Mouse (Mus musculus) T-helper 2 cell (primary cell): ENCODE measurements at regions not wholly inside any gene's neighbourhood (a gene's known extent, or its start where the extent isn't known, plus 50 kb on each side); places are given as distances from the start of the nearest gene placed in this dataset.

Experiments used
- in situ Hi-C: fragments of 300-600 bp; cut with MboI, MseI; formaldehyde crosslinking; loops from one replicate; pipeline ENCODE4 v1.15.1; 2025; ENCODE audit warnings: high pct_unique_total_duplicates

DNA sequence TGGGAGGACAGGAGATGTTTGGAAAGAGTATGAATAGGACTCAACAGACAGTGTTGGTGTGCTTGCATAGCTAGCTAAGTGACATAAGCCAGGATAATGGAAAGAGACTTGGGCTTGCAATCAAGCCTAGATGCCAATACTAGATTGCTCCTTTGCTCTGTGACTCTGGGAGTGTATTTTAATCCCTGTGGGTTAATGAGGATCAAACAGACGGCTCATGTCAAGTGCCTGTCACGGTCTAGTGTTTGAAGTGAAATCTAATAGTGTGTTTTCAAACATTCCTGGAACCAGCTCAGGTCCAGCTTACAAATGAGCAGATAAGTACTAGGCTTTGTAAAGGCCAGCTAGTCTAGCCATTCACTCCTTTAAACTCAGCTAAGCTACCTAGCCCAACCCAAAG lies 64.1 kb upstream of the Ranbp3l start:
- in situ Hi-C loops = no loop called here

DNA sequence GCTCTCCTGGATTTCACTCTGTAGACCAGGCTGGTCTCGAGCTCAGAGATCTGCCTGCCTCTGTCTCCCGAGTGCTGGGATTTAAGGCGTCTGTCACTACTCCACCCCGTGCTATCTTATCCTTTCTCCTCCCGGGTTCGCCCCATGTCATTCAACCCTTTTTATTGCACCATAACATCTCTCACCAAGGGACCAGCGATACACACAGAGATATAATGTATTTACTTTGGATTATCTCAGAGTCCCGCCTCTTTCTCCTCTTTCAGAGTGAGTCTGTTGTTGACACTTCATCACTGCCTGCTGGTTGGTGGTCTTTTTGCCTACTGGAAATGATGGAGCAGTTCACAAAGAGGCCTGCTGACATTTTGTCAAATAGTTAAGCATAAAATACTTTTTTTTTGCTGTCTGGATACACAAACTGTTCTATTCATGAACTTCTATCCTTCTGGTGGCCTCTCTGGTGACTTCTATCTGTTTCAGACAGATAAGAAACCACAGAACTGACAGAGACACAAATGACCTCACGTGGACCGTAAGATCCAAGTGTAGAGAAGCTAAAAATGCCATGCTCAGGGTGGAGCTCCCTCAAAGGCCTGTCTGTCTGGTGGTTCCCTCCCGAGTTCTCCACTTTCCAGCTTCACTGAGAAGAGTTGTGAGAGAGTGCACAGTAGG lies 70.1 kb upstream of the Ranbp3l start:
- in situ Hi-C loops = no loop called here

DNA sequence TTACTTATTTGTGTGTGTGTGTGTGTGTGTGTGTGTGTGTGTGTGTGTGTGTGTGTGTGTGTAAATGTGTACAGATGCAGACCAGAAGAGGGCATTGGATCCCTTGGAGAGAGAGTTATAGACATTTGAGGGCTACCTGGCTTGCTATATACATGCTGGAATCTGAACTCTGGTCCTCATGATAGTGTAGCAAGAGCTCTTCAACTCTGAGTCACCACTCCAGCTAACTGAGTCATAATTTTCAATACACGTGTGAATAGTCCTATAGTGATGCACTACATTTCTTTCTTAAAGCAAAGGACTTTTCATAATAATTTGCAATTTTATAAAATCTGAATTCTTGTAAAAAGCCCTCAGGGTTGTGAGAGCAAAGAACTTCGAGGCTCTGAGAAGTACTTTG lies 70.9 kb upstream of the Ranbp3l start:
- in situ Hi-C loops = no loop called here

DNA sequence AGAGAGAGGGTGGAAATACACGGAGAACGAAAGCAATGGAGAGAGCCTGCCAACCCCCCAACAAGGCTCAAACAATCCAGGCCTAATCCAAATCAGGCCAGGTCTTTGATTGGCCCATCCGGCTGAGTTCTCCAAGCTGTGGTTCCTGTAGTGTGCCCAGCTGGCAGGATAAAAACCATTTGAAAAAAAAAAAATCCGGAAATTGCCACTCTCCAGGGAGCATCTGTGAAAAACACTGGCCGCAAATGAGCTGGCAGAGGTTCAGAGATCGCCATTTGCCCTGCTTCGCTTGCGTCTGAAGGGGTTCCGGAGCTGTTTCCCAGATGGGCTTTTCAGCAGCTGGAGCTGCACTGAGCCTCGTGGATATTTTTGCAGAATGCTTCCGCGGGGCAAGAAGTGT lies 71.4 kb upstream of the Ranbp3l start:
- in situ Hi-C loops = no loop called here

DNA sequence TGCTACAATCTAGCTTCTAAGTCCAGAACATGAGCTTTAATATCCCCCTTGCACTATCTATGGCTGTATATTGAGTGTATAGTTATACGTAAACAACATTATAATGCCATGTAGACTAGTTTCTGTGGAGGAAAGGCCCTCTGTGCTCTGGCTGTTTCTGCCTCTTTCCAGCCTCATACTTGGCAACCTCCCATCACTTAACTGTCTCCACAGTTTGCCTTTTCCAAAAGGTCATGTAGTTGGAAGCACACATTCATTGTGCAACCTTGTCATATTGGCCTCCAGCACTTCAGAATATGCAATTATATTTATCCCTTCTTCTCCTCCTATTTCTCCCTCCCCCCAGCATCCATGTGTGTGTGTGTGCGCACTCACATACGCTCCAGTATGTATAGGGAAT lies 82.2 kb upstream of the Ranbp3l start:
- in situ Hi-C loops = no loop called here

DNA sequence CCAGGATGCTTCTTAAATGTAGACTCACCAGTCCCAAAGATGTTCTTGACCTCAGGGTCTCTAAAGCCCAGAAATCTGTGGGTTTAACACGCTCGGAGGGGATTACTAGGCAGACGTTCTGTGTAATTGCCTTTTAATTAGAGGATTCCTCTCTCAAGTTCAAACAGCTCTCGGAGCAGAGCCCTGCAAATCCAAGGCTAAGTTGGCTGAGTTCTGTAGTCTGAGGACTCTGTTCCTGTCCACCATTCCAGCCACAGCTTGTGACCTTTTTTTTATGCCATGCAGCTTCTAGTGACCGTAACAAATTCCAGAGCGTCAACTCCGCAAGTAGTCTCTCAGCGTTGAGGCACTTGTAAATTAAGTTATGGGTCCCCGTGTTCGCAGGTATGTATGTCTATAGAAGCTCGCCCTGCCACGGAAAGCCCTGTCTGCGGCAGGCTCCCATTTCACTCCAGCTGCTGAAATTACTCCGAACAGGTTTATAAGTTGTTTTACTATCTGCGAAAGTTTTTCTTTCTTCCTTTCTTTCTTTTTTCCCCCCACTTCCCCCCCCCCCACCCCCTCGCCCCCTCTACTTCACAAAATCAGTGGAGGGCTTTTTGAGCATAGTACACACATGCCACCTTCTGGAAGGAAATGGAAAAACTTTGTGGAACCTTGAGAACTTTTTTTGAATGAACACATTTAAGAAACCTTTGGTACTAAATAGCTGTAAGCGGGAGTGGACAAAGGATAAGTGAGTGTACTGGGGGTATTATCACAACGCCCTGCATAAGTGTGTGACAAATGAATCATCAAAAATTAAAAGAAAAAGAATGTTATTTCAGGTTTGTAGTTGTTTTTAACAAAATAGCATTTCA lies 82.9 kb upstream of the Ranbp3l start:
- in situ Hi-C loops = no loop called here

DNA sequence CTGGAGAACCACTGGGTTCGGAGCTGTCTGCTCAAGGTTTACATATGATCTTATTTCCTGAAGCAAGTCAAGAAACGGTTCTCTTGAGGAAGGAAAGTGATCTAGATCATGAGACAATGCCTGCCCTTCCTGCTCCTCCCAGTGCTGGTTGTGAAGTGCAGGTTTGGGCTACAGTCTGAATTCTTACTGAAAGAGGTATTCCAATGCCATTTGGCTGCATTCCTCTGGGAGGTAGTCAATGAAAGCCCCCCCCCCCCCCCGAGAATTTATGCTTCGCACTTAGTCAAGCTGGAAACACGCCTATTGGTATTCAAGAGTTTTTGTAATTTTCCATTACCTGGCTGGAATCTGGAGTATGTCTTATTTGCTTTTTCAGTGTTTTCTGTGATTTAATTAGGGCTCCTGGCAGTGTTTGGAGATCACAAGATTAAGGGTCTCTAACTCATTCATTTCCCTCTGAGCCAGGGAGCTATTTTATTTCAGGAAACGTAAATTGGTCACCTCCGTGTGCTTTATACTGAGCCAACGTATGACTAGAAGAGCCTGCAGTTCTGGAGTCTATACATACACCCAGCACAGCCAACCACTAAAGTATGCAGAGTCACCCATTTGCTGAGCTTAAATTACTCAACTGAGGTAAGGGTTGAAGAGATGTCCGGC lies 84.7 kb upstream of the Ranbp3l start:
- in situ Hi-C loops = no loop called here

DNA sequence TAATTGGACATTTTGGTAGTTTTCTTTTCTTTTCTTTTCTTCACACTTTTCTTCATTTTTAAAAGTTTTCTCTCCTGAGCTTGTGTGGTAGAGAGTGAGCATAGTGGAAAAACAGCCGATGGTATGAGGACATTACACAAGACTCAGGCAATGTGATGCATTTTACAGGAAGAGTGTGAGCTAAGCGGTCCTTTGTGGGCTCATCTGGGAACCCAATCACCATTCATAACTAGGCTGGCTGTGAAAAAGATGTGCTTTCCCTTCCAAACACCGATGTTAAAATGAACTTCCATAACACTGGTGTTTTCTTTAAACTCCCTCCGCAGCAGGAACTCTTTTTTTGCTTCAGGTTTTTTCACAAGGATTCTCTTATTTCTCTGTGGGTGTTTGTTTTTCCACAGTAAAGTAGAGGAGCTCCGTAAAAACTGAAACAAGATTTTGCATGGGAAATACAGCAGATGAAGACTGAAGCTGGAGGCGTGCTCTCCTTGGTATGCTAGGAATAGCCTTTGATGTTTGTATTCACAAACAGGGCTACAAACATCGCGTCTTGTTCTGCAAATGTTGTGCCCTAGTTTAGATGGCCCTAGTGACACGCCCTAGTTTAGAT lies 92.8 kb upstream of the Ranbp3l start:
- in situ Hi-C loops = no loop called here

DNA sequence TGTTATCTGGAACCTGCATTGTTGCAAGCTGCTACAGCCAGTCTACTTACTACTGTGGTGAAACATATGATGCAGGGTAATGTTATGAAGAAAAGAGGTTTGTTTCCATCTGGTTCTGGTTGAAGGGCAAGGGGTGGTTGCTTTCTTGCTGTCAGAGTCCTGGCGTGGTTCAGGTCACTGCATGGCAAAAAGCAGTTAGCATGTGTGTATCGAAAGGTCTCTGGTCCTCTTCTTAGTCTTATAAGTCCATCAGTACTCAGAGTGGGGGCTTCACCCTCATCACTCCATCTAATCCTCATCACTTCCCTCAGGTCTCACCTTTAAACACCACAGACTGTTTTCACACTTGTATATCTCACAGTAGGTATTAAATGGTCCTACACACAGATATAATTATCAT lies 99.7 kb upstream of the Ranbp3l start:
- in situ Hi-C loops = loop anchor here (10.0 kb wide), 1 partner anchor 967 kb away; no protein-coding TSS in a partner anchor

DNA sequence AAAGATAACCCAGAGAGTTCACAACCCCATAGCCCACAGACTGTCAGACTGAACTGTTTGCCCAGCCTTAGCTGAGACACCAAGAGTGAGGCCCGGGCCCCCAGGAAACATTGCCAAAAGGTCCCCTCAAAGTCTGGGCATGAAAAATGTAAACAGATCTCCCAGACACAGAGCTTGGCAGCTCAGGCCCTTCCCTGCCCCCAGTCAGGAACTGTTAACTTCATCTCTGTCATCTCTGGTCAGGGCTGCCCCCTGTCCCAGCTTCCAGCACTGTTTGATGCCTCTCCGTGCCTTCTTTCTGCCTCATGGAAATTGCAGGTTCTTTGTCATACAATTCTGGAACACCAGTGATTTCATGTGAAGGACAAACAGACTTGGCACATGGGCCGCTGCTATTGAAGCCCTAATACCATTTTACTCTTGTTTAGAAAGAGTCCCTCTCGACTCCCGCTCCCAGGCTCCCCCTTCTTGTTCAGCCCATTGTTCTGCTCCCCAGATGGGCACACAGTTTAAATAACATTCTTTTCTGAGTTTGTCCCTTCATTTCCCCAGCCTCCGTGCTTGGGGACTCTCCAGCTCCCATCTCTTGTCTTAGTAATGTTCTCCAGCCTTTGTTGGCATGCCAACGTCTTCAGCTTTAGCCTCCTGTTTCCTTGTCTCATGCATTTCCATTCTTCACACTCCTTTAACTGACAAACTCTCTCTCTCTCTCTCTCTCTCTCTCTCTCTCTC lies 100.4 kb upstream of the Ranbp3l start:
- in situ Hi-C loops = loop anchor here (10.0 kb wide), 1 partner anchor 967 kb away; no protein-coding TSS in a partner anchor

DNA sequence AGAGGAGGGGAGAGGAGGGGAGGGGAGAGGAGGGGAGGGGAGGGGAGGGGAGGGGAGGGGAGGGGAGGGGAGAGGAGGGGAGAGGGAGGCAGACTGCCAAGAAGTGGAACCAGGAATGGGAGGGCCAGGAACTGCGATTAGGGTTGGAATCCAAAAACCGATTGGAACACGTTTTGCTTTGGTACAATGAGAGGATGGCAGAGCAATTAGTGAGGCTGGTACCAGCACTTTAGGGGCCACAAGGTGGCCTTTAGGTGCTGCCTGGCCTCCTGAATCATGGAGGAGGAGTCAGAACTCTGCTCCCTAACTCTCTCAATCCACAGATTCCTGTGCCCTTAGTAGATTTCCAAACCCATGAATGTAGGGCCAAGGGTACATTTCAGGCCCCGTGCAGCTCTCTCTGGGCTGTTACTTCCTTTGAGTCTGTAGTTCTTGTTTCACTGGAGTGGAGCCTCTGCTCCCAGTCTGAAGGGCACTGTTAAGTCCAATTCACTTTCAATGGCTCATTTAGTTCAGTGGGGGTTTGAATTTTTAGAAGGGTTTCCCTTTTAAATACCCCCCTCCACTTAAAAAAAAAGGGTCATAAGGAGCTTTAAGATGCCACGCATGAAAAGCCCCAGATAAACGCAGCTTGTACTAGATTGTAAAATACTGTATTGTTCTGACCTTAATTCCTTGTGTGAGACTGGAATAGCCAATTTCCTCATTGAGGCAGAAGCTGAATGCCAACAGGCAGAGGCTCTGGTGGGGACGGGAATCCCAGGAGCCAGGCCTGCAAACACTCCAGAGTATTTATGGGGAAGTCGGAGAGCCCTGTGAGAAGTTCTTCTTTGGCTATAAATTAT lies 102.4 kb upstream of the Ranbp3l start:
- in situ Hi-C loops = loop anchor here (10.0 kb wide), 1 partner anchor 969 kb away; no protein-coding TSS in a partner anchor

DNA sequence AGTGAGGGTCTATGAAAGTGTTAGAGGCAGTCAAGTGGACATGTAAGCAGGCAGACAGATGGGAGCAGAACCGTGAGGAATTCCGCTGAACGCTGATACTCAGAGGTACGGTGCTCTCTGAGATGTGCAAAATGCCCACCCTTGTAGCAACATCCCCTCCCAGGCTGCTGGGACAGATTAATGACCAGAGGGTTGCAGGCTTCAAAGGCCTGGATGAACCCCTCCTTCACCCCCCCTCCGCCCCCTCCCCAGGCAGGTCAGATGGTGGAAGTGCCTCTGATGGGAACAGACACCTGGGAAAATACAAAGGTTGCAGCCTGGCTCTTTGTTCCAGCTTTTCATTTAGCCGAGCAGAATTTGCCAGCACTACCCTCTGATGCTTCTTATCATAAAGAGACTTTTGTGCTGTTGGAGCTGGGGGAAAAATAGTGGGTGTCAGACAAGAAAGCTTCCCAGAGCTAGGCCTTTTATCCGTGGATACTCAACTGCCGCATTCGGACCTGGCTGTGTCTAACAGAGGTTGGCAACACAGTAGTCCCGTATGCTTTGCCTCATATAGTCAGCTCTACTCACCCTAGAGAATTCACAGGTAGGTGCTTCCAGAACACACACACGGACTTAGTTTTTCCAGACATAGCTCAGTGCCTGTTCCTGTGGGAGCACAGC lies 111.2 kb upstream of the Ranbp3l start:
- in situ Hi-C loops = no loop called here

DNA sequence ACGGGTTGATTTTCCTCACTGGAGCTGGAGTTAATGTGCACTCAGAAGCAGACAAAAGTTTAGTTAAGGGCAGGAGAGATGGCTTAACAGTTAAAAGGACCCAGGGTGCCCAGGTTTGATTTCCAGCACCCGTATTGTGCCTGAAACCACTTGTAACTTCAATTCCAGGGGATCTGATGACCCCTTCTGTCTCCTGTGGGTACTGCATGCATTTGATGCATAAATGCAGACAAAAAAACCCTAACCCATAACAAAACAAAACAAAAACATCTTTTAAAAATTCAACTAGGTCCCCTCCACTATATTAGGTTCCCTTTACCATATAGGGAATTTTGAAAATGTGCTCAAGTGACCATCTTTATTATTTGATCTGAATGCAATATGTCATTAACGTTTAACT lies 112.2 kb upstream of the Ranbp3l start:
- in situ Hi-C loops = no loop called here

DNA sequence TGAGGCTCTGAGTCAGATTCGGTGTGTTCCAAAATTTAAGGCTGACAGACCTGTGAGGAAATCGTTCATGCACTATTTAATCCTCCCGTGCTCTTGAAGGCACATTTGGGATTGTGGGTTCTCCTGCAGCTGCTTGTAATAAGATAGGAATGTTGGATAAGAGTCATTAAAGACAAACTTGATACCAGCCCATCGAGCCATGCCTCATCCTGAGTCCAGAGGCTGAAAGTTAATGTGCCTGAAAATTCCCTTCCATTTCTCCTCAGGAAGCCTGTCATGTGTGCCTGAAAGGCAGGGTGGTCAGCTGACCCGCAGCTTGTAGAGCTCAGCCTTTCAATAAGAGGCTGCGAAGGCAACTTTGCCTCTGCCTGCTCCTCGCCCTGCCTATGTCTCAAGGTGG lies 113.4 kb upstream of the Ranbp3l start:
- in situ Hi-C loops = no loop called here

DNA sequence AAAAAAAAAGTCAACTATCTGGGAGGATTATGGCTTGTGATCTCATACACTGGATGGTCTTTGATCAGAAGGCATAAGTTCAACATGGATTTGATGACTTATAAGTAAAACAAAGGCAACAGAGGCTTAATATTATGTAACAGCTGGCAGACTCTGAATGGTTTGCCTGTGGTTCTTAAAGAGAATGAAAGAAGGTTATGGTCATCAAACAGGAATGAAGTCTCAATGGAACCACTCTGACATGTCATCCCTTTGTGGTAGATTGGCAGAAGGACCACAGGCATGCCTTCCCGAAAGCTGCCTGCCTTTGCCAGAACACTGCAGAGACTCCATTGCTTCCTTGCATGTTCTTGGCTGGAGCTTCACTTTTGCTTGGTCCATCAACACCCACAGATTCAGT lies 116.8 kb upstream of the Ranbp3l start:
- in situ Hi-C loops = no loop called here

DNA sequence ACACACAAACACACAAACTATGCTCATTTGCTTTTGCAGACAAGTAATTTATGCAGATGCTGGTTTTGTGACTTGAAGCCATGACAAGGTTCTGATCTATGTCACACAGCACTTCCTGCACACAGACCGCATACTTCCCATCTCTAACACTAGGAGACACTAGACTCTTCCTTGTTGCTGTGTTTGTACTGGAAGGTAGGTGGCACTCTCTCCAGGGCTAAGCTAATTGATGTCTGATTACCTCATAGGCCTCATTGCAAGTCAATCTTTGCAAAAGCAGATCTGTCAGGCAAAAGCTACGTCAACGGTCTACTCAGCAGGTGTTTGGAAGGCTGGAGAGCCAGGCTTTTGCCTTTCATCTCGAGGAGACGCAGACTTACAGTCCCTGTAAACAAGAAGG lies 118.3 kb upstream of the Ranbp3l start:
- in situ Hi-C loops = no loop called here

DNA sequence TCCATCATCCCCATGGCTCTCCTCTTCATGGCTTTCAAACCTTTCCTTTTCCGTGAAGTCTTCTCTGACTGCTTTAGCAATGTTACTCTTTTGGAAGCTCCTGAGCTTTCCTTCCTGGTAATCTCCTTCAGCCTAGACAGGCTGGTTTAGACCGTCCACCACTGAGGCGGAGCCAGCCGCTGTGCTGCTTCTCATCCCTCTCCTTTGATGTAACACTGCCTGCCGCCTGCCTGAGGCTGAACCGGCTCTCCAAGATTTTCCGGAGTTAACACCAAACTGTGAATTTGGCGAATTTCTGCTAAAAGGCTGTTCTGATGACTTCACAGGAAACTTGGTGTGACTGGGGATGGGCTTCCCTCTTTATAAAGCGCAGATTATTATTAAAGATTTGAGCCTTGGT lies 125.6 kb upstream of the Ranbp3l start:
- in situ Hi-C loops = no loop called here

DNA sequence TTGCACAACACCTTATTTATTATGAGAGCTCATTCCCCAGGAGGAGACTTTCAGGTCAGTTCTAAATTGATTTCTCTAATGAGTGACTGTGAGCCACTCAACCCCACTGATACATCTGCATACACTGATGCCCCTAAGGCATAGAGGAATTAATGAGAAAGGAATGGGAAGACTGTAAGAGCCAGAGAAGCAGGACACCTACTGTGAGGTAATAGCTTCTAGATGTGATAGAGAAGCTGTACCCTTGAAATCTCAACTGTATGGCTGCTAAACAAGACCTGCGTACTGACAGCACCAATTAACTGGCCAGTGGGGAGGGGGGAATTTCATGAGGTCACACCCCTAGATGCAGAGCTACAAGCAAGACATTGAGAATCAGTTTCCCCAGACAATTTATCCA lies 128.3 kb upstream of the Ranbp3l start:
- in situ Hi-C loops = no loop called here

DNA sequence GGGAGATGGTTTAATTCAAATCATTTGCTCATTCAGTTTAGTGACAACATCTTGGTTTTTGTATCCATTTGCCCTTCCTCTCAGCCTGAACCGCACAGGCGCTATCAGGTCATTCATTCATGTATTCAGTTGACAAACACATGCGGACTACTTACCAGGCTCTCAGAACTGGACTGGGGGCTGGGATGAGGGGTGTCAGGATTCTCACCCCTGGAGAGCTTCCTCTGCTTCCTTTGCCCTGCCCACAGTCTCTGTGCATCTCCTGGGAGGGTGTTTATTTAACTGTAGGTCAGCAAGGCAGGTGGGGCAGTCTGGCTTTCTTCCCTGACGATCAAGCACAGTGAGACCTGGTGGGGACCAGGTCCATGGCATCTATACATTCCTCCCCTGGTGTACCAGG lies 123.6 kb upstream of the Slc1a3 start:
- in situ Hi-C loops = no loop called here

DNA sequence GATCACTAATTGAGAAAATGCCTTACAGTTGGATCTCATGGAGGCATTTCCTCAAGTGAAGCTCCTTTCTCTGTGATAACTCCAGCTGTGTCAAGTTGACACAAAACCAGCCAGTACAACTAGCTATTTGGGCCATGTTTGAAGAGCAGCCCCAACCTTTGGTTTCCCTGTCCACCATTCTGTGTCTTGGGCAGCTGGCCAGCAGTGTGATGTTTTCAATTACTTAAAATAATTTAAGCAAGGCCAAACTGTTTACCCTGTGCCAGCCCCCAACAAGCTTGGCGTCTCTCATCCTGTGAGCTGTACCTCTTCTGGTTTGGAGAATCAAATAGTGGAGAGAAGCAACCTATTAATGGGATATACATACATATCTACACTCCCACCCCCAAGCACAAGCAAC lies 122.4 kb upstream of the Slc1a3 start:
- in situ Hi-C loops = no loop called here
